Mouse (Mus musculus): ENCODE results near the gene Rnase10. TPM values are rescaled to one million over a fixed set of nuclear protein-coding genes. Genes with fewer than 3 reads are reported as not detected.
"Not testable (repeated sequence)": the region's sequence is repeated elsewhere in the genome, so short reads cannot be mapped to it uniquely, and the experiment has no call there.

Rnase10 gene
- polyA plus RNA-seq, 1 experiment from 2014 or later, result not detected

- H3K4me2 ChIP-seq (replicated peaks), result no peak overlapping the region
- H3K36me3 ChIP-seq, result no peaks in the 10 kb centered on the region
- no peak overlapping the region for H3K4me3 ChIP-seq
- H3K27ac ChIP-seq (replicated peaks), result no peak overlapping the region
- no peak overlapping the region for H3K9ac ChIP-seq (replicated peaks)
- ATAC-seq (replicated peaks), result no peak
- H3K4me1 ChIP-seq, result no peaks in the 10 kb centered on the region
- no peaks in the 10 kb centered on the region for H3K9me3 ChIP-seq
- no peaks in the 10 kb centered on the region for H3K27me3 ChIP-seq
Observed at GRCm38 (mm10) chr14:50979631-50980030, 27.9 kb upstream of the Rnase10 start.

GRCm38 (mm10) chr14:50981207-50981606, 26.3 kb upstream of the Rnase10 start:
- H3K27me3 ChIP-seq, result no peaks in the 10 kb centered on the region
- no peak for ATAC-seq (replicated peaks)
- H3K36me3 ChIP-seq, result no peaks in the 10 kb centered on the region
- H3K27ac ChIP-seq (replicated peaks), result no peak overlapping the region
- WGBS, result 62% methylated on average over 2 of the region's 2 CpGs
- H3K4me1 ChIP-seq, result no peaks in the 10 kb centered on the region
- H3K4me3 ChIP-seq, result no peak overlapping the region
- H3K4me2 ChIP-seq (replicated peaks), result no peak overlapping the region
- no peaks in the 10 kb centered on the region for H3K9me3 ChIP-seq
- H3K9ac ChIP-seq (replicated peaks), result no peak overlapping the region

GRCm38 (mm10) chr14:50981837-50982236, 25.7 kb upstream of the Rnase10 start:
- no peaks in the 10 kb centered on the region for H3K4me1 ChIP-seq
- H3K36me3 ChIP-seq, result no peaks in the 10 kb centered on the region
- H3K4me2 ChIP-seq (replicated peaks), result no peak overlapping the region
- 89% methylated on average over 5 of the region's 5 CpGs for WGBS
- ATAC-seq (replicated peaks), result no peak
- no peak overlapping the region for H3K9ac ChIP-seq (replicated peaks)
- no peak overlapping the region for H3K4me3 ChIP-seq
- H3K27ac ChIP-seq (replicated peaks), result no peak overlapping the region
- no peaks in the 10 kb centered on the region for H3K9me3 ChIP-seq
- no peaks in the 10 kb centered on the region for H3K27me3 ChIP-seq

GRCm38 (mm10) chr14:50987668-50988067, 19.9 kb upstream of the Rnase10 start:
- no peak overlapping the region for H3K27ac ChIP-seq (replicated peaks)

GRCm38 (mm10) chr14:50991037-50991436, 16.5 kb upstream of the Rnase10 start:
- 86% methylated on average over 3 of the region's 3 CpGs for WGBS
- ATAC-seq (replicated peaks), result no peak
- Histone ChIP-seq H3K9ac (replicated peaks) (no peak overlapping the region), H3K4me2 (replicated peaks) (no peak overlapping the region), H3K27ac (replicated peaks) (no peak overlapping the region), H3K27me3 (no peaks in the 10 kb centered on the region), H3K4me1 (no peaks in the 10 kb centered on the region), H3K9me3 (no peaks in the 10 kb centered on the region), H3K4me3 (no peak overlapping the region), H3K36me3 (no peaks in the 10 kb centered on the region)

More at GRCm38 (mm10) chr14:50987668-50988067, 19.9 kb upstream of the Rnase10 start:
- no peak overlapping the region for H3K9ac ChIP-seq (replicated peaks)
- H3K4me1 ChIP-seq, result no peaks in the 10 kb centered on the region
- no peaks in the 10 kb centered on the region for H3K36me3 ChIP-seq
- 100% methylated on average over 2 of the region's 2 CpGs for WGBS
- H3K27me3 ChIP-seq, result no peaks in the 10 kb centered on the region
- no peak overlapping the region for H3K4me3 ChIP-seq
- no peak for ATAC-seq (replicated peaks)
- H3K4me2 ChIP-seq (replicated peaks), result no peak overlapping the region
- H3K9me3 ChIP-seq, result no peaks in the 10 kb centered on the region

- no peaks in the 10 kb centered on the region for H3K9me3 ChIP-seq
- H3K9ac ChIP-seq (replicated peaks), result no peak overlapping the region
- no peaks in the 10 kb centered on the region for H3K27me3 ChIP-seq
- H3K4me1 ChIP-seq, result no peaks in the 10 kb centered on the region
- WGBS, result 79% methylated on average over 3 of the region's 3 CpGs
- no peak for ATAC-seq (replicated peaks)
- H3K36me3 ChIP-seq, result no peaks in the 10 kb centered on the region
- H3K4me2 ChIP-seq (replicated peaks), result no peak overlapping the region
- no peak overlapping the region for H3K4me3 ChIP-seq
- H3K27ac ChIP-seq (replicated peaks), result no peak overlapping the region
Observed at GRCm38 (mm10) chr14:50997088-50997487, 10.5 kb upstream of the Rnase10 start.

GRCm38 (mm10) chr14:50997999-50998666, 9.4 kb upstream of the Rnase10 start:
- ATAC-seq (replicated peaks), result no peak
- Histone ChIP-seq H3K9ac (replicated peaks) (no peak overlapping the region), H3K27ac (replicated peaks) (no peak overlapping the region), H3K4me1 (no peaks in the 10 kb centered on the region), H3K9me3 (no peaks in the 10 kb centered on the region), H3K27me3 (no peaks in the 10 kb centered on the region), H3K4me2 (replicated peaks) (no peak overlapping the region), H3K36me3 (no peaks in the 10 kb centered on the region), H3K4me3 (no peak overlapping the region)
- 91% methylated on average over 2 of the region's 2 CpGs for WGBS

GRCm38 (mm10) chr14:51007914-51008713, 563 bp downstream of the Rnase10 start:
- Histone ChIP-seq H3K9ac (replicated peaks) (no peak overlapping the region), H3K4me2 (replicated peaks) (no peak overlapping the region), H3K4me1 (no peaks in the 10 kb centered on the region), H3K36me3 (no peaks in the 10 kb centered on the region), H3K9me3 (no peaks in the 10 kb centered on the region), H3K4me3 (no peak overlapping the region), H3K27me3 (no peaks in the 10 kb centered on the region), H3K27ac (replicated peaks) (no peak overlapping the region)
- no peak; the same call in 1 of the 2 replicates for ATAC-seq (replicated peaks)
- 77% methylated on average over 13 of the region's 13 CpGs for WGBS

GRCm38 (mm10) chr14:51008781-51009180, 1.2 kb downstream of the Rnase10 start:
- Histone ChIP-seq H3K36me3 (no peaks in the 10 kb centered on the region), H3K4me3 (no peak overlapping the region), H3K9me3 (no peaks in the 10 kb centered on the region), H3K27me3 (no peaks in the 10 kb centered on the region), H3K27ac (replicated peaks) (no peak overlapping the region), H3K4me1 (no peaks in the 10 kb centered on the region), H3K9ac (replicated peaks) (no peak overlapping the region), H3K4me2 (replicated peaks) (no peak overlapping the region)
- 90% methylated on average over 4 of the region's 4 CpGs for WGBS
- no peak for ATAC-seq (replicated peaks)

GRCm38 (mm10) chr14:51009572-51009971, 2.0 kb downstream of the Rnase10 start:
- H3K36me3 ChIP-seq, result no peaks in the 10 kb centered on the region
- H3K4me3 ChIP-seq, result no peak overlapping the region
- no peak overlapping the region for H3K27ac ChIP-seq (replicated peaks)
- no peak for ATAC-seq (replicated peaks)
- H3K4me2 ChIP-seq (replicated peaks), result no peak overlapping the region
- no peak overlapping the region for H3K9ac ChIP-seq (replicated peaks)
- H3K4me1 ChIP-seq, result no peaks in the 10 kb centered on the region
- H3K9me3 ChIP-seq, result no peaks in the 10 kb centered on the region
- 82% methylated on average over 6 of the region's 6 CpGs for WGBS
- H3K27me3 ChIP-seq, result no peaks in the 10 kb centered on the region

- not testable (repeated sequence) for H3K9me3 ChIP-seq; ATAC-seq (replicated peaks); H3K4me3 ChIP-seq; H3K36me3 ChIP-seq; H3K4me1 ChIP-seq; H3K27me3 ChIP-seq; H3K4me2 ChIP-seq (replicated peaks); H3K9ac ChIP-seq (replicated peaks); H3K27ac ChIP-seq (replicated peaks)
- 89% methylated on average over 3 of the region's 3 CpGs for WGBS
Observed at GRCm38 (mm10) chr14:51014724-51015123, 7.2 kb downstream of the Rnase10 start.

- H3K4me3 ChIP-seq, result no peak overlapping the region
- H3K27me3 ChIP-seq, result no peaks in the 10 kb centered on the region
- H3K4me1 ChIP-seq, result no peaks in the 10 kb centered on the region
- no peaks in the 10 kb centered on the region for H3K36me3 ChIP-seq
- no peak for ATAC-seq (replicated peaks)
- no peak overlapping the region for H3K27ac ChIP-seq (replicated peaks)
- H3K4me2 ChIP-seq (replicated peaks), result no peak overlapping the region
- no peak overlapping the region for H3K9ac ChIP-seq (replicated peaks)
- no peaks in the 10 kb centered on the region for H3K9me3 ChIP-seq
Observed at GRCm38 (mm10) chr14:51015780-51016179, 8.2 kb downstream of the Rnase10 start.
